Mouse (Mus musculus) small intestine, adult 2 months (tissue): ENCODE results near the gene Ccsap. TPM values are rescaled to one million over a fixed set of nuclear protein-coding genes. Genes with fewer than 3 reads are reported as not detected.

Source experiments
- H3K27ac ChIP-seq: fragments of 200-500 bp; 2 replicates; pipeline ENCODE4 v1.5.1; 2012; ENCODE audit warnings: low read depth, low read length, control low read depth, inconsistent platforms; ENCODE audit not compliant: insufficient read depth
- H3K27me3 ChIP-seq: fragments of 200-500 bp; 2 replicates; pipeline ENCODE4 v1.6.1; 2012; ENCODE audit warnings: mild to moderate bottlenecking, moderate library complexity, low read length, inconsistent platforms; ENCODE audit not compliant: control insufficient read depth, insufficient read depth
- H3K36me3 ChIP-seq: fragments of 200-500 bp; 2 replicates; pipeline ENCODE4 v1.6.1; 2012; ENCODE audit warnings: mild to moderate bottlenecking, low read length, control low read depth, inconsistent platforms; ENCODE audit not compliant: control insufficient read depth, insufficient read depth
- H3K4me1 ChIP-seq: fragments of 200-500 bp; 2 replicates; pipeline ENCODE4 v1.6.1; 2012; ENCODE audit warnings: low read length, inconsistent platforms, mixed read lengths; ENCODE audit not compliant: control insufficient read depth, insufficient read depth, insufficient read length
- H3K4me3 ChIP-seq: fragments of 200-500 bp; 2 replicates; pipeline ENCODE4 v1.5.1; 2012; ENCODE audit warnings: low read depth, mild to moderate bottlenecking, control low read depth, inconsistent platforms, low read length, moderate library complexity
- CTCF ChIP-seq: fragments of 200-500 bp; IDR thresholded peaks from 2 replicates; pipeline ENCODE4 v1.5.1; 2012; ENCODE audit warnings: low read depth, mild to moderate bottlenecking, control low read depth, inconsistent platforms, low read length, moderate library complexity, mixed read lengths; ENCODE audit not compliant: insufficient replicate concordance, insufficient read length; ENCODE audit errors: extremely low read depth
- POLR2A ChIP-seq: fragments of 200-500 bp; IDR thresholded peaks from 2 replicates; pipeline ENCODE4 v1.6.1; 2012; ENCODE audit warnings: low read depth, mild to moderate bottlenecking, control low read depth, inconsistent platforms, low read length, moderate library complexity
- WGBS: fragments of 180-500 bp; shearing (Covaris S2); methylation state at CpG from one replicate; pipeline ENCODE4 v1.1.7; 2018; 5-methylcytosine and 5-hydroxymethylcytosine counted together
- polyA plus RNA-seq: library from polyadenylated mRNA; depleted of rRNA; stranded (reverse); fragments of >200 nt; gene quantifications from 2 replicates; pipeline ENCODE4 v1.2.3, GENCODE M21; 2012

Ccsap gene
- polyA plus RNA-seq, 1 experiment: 1.3 TPM

GRCm38 (mm10) chr8:123895680-123896365 lies 35.8 kb upstream of the Ccsap start:
- H3K27ac ChIP-seq: no peak overlapping the region
- TF ChIP-seq POLR2A: no peak
- TF ChIP-seq CTCF: no peak
- H3K36me3 ChIP-seq: peaks cover 3% of the 10 kb centered on the region; the same call in 1 of the 2 replicates
- WGBS: 55% methylated on average over 9 of the region's 9 CpGs
- peaks cover 26% of the 10 kb centered on the region for H3K4me1 ChIP-seq
- H3K27me3 ChIP-seq: peaks cover 24% of the 10 kb centered on the region
- H3K4me3 ChIP-seq: no peak overlapping the region

GRCm38 (mm10) chr8:123895230-123895629 lies 35.2 kb upstream of the Ccsap start:
- peaks cover 24% of the 10 kb centered on the region for H3K27me3 ChIP-seq
- H3K4me3 ChIP-seq: no peak overlapping the region
- 67% methylated on average over 4 of the region's 4 CpGs for WGBS
- H3K27ac ChIP-seq: no peak overlapping the region
- H3K4me1 ChIP-seq: peaks cover 26% of the 10 kb centered on the region
- no peaks in the 10 kb centered on the region for H3K36me3 ChIP-seq
- TF ChIP-seq CTCF (no peak), POLR2A (no peak)

- Histone ChIP-seq H3K36me3 (no peaks in the 10 kb centered on the region), H3K4me1 (peaks cover 26% of the 10 kb centered on the region), H3K27me3 (peaks cover 24% of the 10 kb centered on the region), H3K4me3 (peak within 1 kb of the TSS; percentile 42), H3K27ac (no peak within 1 kb of the TSS)
- 7% methylated on average over 15 of the region's 15 CpGs for whole genome bisulfite sequencing
- TF ChIP-seq CTCF (no peak), POLR2A (no peak)
Measured at GRCm38 (mm10) chr8:123894502-123895097, 34.6 kb upstream of the Ccsap start, which contains the start of gene Acta1. Acta1 (minus strand) TSS chr8:123894751.

- TF ChIP-seq CTCF: no peak
- H3K4me3 ChIP-seq: no peak overlapping the region
- no peak overlapping the region for H3K27ac ChIP-seq
- H3K27me3 ChIP-seq: peaks cover 24% of the 10 kb centered on the region
- 89% methylated on average over 11 of the region's 11 CpGs for WGBS
- H3K4me1 ChIP-seq: peaks cover 26% of the 10 kb centered on the region
- H3K36me3 ChIP-seq: no peaks in the 10 kb centered on the region
Measured at GRCm38 (mm10) chr8:123893413-123893812, 33.4 kb upstream of the Ccsap start.

- Histone ChIP-seq H3K4me3 (no peak overlapping the region), H3K27me3 (peaks cover 24% of the 10 kb centered on the region), H3K27ac (no peak overlapping the region), H3K36me3 (no peaks in the 10 kb centered on the region), H3K4me1 (peaks cover 26% of the 10 kb centered on the region)
- TF ChIP-seq POLR2A: no peak
- no peak for TF ChIP-seq CTCF
- 23% methylated on average over 30 of the region's 30 CpGs for WGBS
Measured at GRCm38 (mm10) chr8:123892586-123893155, 32.7 kb upstream of the Ccsap start.

GRCm38 (mm10) chr8:123891883-123892585 lies 32.0 kb upstream of the Ccsap start:
- Histone ChIP-seq H3K27me3 (peaks cover 24% of the 10 kb centered on the region), H3K4me3 (peak overlapping the region; percentile 20), H3K27ac (no peak overlapping the region), H3K4me1 (peaks cover 26% of the 10 kb centered on the region), H3K36me3 (no peaks in the 10 kb centered on the region)
- WGBS: 4% methylated on average over 49 of the region's 49 CpGs
- TF ChIP-seq POLR2A (no peak), CTCF (no peak)

GRCm38 (mm10) chr8:123891271-123891670 lies 31.3 kb upstream of the Ccsap start:
- Histone ChIP-seq H3K27me3 (peaks cover 24% of the 10 kb centered on the region), H3K36me3 (no peaks in the 10 kb centered on the region), H3K27ac (no peak overlapping the region), H3K4me3 (no peak overlapping the region), H3K4me1 (peaks cover 25% of the 10 kb centered on the region)
- no peak for TF ChIP-seq CTCF
- TF ChIP-seq POLR2A: no peak
- 2% methylated on average over 11 of the region's 11 CpGs for WGBS
